Mouse (Mus musculus) embryonic fibroblast, embryonic 13.5 days (primary cell): ENCODE results near the gene Kif1b.

ENCODE experiments used
- CTCF ChIP-seq: IDR thresholded peaks from 2 replicates; pipeline ENCODE4 v1.5.1; 2011; ENCODE audit warnings: mild to moderate bottlenecking, control low read depth, low read length, moderate library complexity, borderline replicate concordance; ENCODE audit not compliant: insufficient read depth
- POLR2A ChIP-seq: IDR thresholded peaks from 2 replicates; pipeline ENCODE4 v1.6.1; 2011; ENCODE audit warnings: low read depth, mild to moderate bottlenecking, control low read depth, low read length, moderate library complexity

- TF ChIP-seq CTCF: no peak
- TF ChIP-seq POLR2A: no peak
Measured at GRCm38 (mm10) chr4:149336302-149336701, 28.8 kb upstream of the Kif1b start.
